Mouse (Mus musculus) cerebellum, adult 2 months (tissue): Measurements from ENCODE around the gene Polr3b.

ENCODE experiments used
- CTCF ChIP-seq: fragments of 200-500 bp; IDR thresholded peaks from 2 replicates; pipeline ENCODE4 v1.5.1; 2011; ENCODE audit warnings: low read depth, mild to moderate bottlenecking, control low read depth, low read length, moderate library complexity, borderline replicate concordance; ENCODE audit not compliant: insufficient read depth
- POLR2A ChIP-seq: fragments of 200-500 bp; IDR thresholded peaks from 2 replicates; pipeline ENCODE4 v1.6.1; 2011; ENCODE audit warnings: low read length, control low read depth, borderline replicate concordance; ENCODE audit not compliant: insufficient read depth

- TF ChIP-seq POLR2A (no peak), CTCF (no peak)
These were observed 17.8 kb upstream of the Polr3b start for GRCm38 (mm10) chr10:84604335-84604734.
